Mouse (Mus musculus): ENCODE results near the gene Prrt4.
A peak's percentile ranks its signal among the peaks of the same experiment; 100 is the strongest.
"Not testable (repeated sequence)": the region's sequence is repeated elsewhere in the genome, so short reads cannot be mapped to it uniquely, and the experiment has no call there.

The Prrt4 gene

GRCm38 (mm10) chr6:29198309-29199222 lies 19.2 kb upstream of the Prrt4 start:
- DNase-seq: peak; percentile 96

- peak; percentile 38 for DNase-seq
These were observed 16.7 kb upstream of the Prrt4 start for GRCm38 (mm10) chr6:29195846-29196698.

- peak; percentile 1 for DNase-seq
These were observed 15.8 kb upstream of the Prrt4 start for GRCm38 (mm10) chr6:29195146-29195545.

GRCm38 (mm10) chr6:29193961-29194750 lies 14.8 kb upstream of the Prrt4 start:
- DNase-seq: peak; percentile 32

- DNase-seq: no peak
These were observed 8.6 kb upstream of the Prrt4 start for GRCm38 (mm10) chr6:29187936-29188335.

GRCm38 (mm10) chr6:29179843-29180242 lies 459 bp upstream of the Prrt4 start:
- DNase-seq: no peak

GRCm38 (mm10) chr6:29177901-29178879 lies 1.2 kb downstream of the Prrt4 start:
- no peak for DNase-seq

- no peak for DNase-seq
These were observed 4.3 kb downstream of the Prrt4 start for GRCm38 (mm10) chr6:29175113-29175512.

GRCm38 (mm10) chr6:29174368-29174767 lies 5.0 kb downstream of the Prrt4 start:
- no peak for DNase-seq

GRCm38 (mm10) chr6:29170952-29171388 lies 8.4 kb downstream of the Prrt4 start:
- peak; percentile 88 for DNase-seq

- DNase-seq: peak; percentile 31
These were observed 9.1 kb downstream of the Prrt4 start for GRCm38 (mm10) chr6:29170063-29170921.

- no peak for DNase-seq
These were observed 9.7 kb downstream of the Prrt4 start for GRCm38 (mm10) chr6:29169675-29170062.

- DNase-seq: no peak
These were observed 10.5 kb downstream of the Prrt4 start for GRCm38 (mm10) chr6:29168871-29169270.

GRCm38 (mm10) chr6:29166196-29166595 lies 13.2 kb downstream of the Prrt4 start:
- peak; percentile 58 for DNase-seq

- DNase-seq: peak; percentile 91
These were observed 14.8 kb downstream of the Prrt4 start, which contains the start of gene Rbm28 for GRCm38 (mm10) chr6:29164314-29165244. TSS of gene Rbm28 (minus strand) at chr6:29165006.

- not testable (repeated sequence) for DNase-seq
These were observed 18.1 kb downstream of the Prrt4 start for GRCm38 (mm10) chr6:29161291-29161690.

- DNase-seq: no peak
These were observed 18.6 kb downstream of the Prrt4 start for GRCm38 (mm10) chr6:29160786-29161185.

- DNase-seq: no peak
These were observed 23.1 kb downstream of the Prrt4 start for GRCm38 (mm10) chr6:29156326-29156725.

GRCm38 (mm10) chr6:29150001-29150400 lies 29.4 kb downstream of the Prrt4 start:
- DNase-seq: no peak
